Mouse (Mus musculus): ENCODE measurements around the gene Nipsnap3b. TPM values are rescaled to one million over a fixed set of nuclear protein-coding genes. Genes with fewer than 3 reads are reported as not detected.

Nipsnap3b gene
- 10 to 100 TPM; 15.6 to 15.9 TPM for total RNA-seq (2021)
- long read RNA-seq, transcript Nipsnap3b-201 (6 exons, 1,552 nt), result major isoform, 27 of 28 reads
- long read RNA-seq, partial matches to known transcripts, result 0 of 28 reads
- long read RNA-seq, other reads (novel, unspliced or antisense), result 0 of 28 reads

DNA sequence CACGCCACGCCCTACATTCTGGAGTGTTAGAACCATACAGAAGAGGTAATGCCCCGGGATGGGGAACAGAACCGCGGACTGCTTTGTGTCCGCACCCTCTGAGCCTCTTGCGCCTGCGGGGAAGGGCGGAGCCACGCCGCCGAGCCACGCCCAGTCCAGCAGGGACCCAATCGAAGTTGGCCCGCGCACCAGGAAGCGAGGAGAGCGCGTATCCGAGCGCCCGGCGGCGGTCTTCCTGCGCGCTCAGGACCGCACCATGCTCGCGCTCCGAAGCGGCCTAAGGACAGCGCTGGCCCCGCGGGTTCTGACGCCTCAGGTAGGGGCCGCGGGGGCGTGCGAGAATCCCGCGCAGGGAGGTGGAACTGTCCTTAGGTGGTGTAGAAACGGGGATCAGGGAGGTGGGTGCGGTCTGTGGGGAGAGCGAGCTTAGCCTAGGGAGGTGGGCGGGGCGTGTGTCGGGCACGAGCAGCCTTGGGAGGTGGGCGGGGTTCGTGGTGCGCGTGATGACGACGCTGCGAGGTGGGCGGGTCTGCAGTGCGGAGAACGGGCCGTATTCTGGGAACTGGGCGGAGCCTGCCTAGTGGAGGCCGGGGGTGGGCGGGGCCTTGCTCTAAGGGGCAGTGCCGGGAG is at the start of gene Nipsnap3b:
Gene Nipsnap3b, plus strand, starts transcription at position 149 of the 630 bp plus-strand sequence.
- peak; percentile 91 to 96 for DNase-seq (ENCODE audit: low spot score in 2 of 2)

DNA sequence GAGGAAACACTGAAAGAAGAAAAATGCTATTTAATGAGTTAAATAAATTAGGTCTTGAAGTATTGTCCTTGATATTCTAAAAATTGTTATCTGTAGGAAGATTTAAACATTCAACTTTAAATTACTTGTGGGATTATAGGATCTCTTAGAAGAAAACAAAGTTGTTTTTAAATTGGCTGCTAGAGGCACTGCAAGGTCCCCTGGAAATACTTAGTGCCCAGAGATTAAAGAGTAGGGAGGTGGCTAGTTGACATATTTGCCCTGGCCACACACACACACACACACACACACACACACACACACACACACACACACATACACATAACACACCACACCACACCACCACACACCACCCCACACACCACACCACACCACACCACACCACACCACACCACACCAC is 47.4 kb upstream of the Nipsnap3b start, which contains the start of gene Olfr270:
Gene Olfr270, plus strand, starts transcription at position 301 of the 400 bp plus-strand sequence.
- no peak for DNase-seq (ENCODE audit: low spot score in 2 of 2)

DNA sequence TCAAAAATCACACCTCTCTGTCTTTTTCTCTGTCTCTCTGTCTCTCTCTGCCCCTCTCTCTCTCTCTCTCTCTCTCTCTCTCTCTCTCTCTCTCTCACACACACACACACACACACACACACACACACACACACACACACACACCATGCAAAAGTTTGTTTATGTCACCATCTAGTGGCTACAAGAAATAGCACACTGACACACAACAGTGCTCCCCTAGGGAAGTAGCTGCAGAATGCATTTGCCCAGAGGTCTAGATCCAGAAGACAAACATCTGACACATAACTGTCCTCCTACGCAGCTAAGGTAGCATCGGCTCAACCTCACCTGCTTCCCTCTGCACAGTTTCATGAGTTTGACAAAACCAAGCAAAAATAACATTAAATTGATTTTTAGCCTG is 26.5 kb upstream of the Nipsnap3b start:
- peak in 1 of 2 experiments; percentile 32 for DNase-seq (ENCODE audit: low spot score in 2 of 2)

DNA sequence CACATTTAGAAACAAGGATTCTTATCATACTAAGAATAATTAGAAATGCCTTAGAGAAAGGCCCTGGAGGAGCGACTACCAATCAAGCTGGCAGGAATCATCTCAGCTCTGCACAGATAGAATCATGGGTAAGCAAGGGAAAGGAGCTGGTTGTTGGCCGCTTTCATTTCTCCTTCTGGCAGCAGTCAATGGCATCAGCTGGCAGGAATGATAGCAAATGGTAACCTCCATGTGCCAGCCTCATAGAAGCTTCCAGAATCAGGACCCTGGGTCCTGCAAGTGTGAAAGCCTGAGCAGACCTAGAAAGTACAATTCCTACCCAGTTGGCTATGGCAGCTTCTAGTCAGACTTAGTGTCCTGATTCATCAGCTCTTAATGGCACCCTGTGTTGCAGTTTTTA is 25.4 kb upstream of the Nipsnap3b start:
- DNase-seq (ENCODE audit: low spot score in 2 of 2), result no peak

DNA sequence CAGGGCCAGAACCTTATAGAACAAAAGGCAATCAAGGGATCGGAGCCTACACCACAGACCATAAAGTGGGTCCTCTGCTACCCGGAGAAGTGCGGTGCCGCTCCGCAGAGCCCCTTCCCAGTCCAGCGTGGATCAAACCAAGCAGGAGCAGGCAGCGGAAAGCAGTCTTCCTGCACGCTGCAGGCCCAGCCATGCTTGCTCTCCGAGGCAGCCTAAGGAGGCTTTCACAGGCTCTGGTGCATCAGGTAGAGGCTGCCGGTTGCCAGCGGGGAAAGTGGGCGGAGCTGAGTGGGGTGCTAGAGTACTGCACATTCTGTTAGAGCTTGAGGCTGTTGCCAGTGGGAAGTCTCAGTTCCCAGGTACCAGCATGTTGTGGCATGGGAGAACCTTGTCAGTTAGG is 22.4 kb upstream of the Nipsnap3b start, which contains the start of gene Nipsnap3a:
Gene Nipsnap3a, plus strand, starts transcription at position 25 of the 400 bp plus-strand sequence.
- no peak for DNase-seq (ENCODE audit: low spot score in 2 of 2)

DNA sequence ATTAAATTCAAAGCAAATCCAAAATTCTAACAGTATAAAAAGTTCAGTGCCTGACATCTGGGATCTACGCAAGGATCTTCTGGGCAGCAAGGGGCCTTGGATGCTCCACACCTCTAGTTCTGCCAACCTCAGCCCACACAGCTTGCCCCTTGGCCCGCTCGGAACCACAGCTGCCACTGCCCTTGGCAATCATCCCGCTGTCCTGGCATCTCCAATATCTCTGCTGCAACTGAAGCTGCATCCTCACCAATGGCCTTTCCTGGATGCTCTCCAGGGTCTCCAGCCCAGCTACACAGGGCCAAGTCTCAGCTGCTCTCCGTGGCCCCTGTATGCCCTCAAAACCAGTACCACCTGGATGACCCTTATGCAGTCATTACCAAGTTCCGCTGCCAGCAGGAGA is 12.2 kb upstream of the Nipsnap3b start:
- DNase-seq (ENCODE audit: low spot score in 2 of 2), result no peak

DNA sequence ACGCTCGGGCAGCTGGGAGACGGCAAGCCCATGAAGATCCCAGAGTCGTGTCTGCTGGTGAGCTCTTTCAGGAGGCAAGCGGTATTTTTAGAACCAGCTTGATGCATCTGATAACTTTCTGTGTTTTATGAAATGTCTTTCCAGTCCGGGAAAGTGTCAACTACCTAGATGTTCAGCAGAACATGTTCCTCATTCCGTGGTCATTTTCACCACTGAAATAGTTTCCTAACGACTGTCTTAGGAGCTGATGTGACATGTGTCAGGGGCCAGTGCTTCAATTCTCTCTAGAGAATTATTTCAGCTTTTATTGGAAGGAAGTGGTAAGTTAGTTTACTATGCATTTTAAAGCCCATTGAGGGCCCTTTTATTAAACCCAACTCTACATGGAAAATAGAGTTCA is 11.5 kb upstream of the Nipsnap3b start:
- DNase-seq (ENCODE audit: low spot score in 2 of 2), result no peak

DNA sequence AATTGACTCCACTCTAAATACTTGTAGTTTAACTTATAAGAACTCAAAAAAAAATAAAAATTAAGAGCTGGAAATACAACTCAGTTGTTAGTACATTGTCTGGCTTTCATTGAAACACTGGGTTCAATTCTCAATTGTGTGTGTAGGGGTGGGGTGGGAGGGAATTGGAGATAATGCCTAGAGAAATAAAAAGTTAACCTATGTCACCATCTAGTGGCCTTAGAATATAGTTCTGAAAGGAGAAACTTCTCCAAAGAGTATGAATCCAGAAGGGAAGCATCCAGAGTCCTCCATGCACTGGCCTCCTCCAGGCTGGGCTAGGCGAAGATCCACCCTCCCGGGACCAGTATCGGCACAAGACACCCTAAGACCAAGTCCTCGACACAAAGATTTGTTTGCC is 2.5 kb upstream of the Nipsnap3b start:
- no peak for DNase-seq (ENCODE audit: low spot score in 2 of 2)

DNA sequence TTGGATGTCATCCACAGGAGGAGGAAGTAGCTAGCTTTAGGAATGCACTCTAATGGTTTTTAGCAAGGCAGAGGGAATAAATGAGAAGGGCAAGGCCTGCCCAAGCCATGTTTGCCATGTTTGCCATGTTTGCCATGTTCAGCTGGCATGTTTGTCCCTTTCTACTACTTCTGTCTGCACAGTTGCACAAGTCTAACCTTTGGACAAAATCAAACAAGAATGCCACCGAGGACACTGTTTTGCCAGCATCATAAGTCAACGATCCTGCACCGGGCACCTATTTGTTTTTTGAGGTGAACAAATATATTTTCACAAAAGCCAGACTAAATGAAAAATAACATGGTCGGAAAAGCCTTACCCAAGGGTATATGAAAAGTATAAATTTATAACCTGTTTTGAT is 1.8 kb upstream of the Nipsnap3b start:
- no peak for DNase-seq (ENCODE audit: low spot score in 2 of 2)

DNA sequence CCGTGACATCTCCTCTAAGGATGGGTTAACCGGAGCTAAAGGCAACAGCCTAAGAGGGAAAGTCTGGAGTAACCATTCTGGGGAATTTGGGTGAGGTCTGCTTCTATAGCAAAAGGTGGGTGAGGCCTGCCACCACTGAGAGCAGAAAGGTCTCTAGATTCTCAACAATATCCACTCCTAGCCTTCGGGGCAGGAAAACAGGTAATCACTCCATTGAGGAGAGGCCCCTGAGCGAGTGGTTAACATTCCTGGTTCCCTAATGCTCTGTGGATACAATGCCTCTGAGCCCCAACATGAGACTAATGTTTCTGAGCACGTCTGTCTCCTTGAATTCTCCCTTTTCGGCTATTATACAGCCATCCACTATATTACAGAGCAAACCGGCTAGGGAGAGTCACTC is 2.7 kb downstream of the Nipsnap3b start:
- DNase-seq (ENCODE audit: low spot score in 2 of 2), result no peak

DNA sequence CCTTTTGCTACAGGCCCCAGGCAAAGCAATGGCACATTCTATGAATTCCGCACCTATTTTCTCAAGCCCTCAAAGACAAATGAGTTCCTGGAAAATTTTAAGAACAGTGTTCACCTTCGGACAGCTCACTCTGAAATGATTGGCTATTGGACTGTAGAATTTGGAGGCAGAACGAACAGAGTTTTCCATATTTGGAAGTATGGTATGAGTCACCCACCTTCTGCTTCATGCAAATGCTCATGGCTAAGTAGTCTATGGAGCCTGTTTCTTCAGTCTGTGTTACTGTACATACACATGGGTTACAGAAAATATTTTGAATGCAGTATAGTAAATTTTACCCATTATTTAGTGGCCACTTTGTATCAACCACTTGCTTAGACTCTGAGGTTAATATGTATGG is 3.3 kb downstream of the Nipsnap3b start:
- DNase-seq (ENCODE audit: low spot score in 2 of 2), result no peak

DNA sequence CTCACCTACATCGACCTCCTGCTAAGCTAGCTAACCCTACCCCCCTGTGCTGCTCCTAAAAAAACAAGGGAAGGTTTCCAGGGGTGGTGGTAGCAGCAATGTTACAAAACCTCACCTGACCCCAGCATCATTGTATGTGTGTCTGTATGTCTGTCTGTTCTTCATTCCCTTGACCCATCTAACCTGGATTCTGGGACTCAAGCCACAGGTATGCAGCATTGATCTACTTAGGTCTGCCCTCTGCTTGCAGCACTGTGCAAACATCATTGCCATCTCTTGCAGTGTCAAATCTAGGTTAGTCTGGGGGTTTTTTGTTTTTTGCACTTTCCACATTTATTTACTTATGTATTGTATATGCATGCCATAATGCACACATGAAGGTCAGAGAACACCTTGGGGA is 6.7 kb downstream of the Nipsnap3b start:
- DNase-seq (ENCODE audit: low spot score in 2 of 2), result no peak

DNA sequence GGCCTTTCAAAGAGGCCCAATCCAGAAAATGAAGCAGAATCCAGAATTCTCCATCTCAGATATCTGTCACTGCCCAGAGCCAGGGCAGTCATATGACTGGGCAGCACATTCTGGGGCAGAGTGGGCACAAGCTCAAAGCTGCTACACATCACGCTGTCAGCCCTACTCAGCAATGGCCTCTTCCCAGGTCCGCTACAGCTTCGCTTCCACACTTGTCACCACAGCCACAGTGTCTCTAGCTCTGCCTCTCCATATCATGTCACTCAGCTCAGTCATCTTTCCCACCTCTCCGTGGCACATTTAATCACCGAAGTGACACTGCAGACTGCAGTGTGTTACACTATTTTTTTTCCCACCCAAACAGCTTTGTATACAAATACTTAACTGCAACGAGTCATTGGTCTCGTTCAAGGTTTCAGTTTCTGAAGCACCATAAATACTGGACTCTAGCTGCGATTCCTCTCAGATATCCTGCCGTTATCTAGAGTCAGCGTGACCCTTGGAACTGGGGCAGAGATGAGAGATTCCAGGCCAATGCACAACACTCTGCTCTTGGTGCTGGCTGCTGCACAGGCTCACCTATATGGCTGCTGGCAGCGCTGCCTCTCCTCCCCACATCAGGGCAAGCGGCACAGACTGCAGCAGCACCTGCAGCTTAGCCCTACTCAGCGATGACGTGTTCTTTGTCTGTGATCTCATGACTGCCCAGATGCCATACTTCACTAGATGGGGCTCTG is 11.7 kb downstream of the Nipsnap3b start:
- no peak for DNase-seq (ENCODE audit: low spot score in 2 of 2)

DNA sequence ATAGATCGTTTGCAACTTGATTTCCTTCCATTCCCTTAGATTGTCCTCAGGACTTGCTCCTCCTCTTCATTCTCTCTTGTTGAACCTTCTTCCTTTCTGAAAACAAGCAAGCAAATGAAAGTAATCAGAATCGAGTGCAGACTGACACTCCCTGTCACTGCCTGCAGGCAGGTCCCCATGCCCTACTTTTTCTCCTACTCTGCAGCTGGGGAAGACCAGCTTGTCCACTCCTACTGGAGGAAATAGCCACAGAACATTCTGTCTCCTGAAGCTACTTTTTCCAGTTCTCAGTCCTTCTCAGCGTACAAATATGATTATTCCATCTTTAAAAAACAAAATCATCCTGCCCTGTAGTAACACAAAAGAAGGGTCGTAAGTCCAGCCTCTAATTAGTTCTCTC is 12.7 kb downstream of the Nipsnap3b start:
- DNase-seq (ENCODE audit: low spot score in 2 of 2), result no peak

DNA sequence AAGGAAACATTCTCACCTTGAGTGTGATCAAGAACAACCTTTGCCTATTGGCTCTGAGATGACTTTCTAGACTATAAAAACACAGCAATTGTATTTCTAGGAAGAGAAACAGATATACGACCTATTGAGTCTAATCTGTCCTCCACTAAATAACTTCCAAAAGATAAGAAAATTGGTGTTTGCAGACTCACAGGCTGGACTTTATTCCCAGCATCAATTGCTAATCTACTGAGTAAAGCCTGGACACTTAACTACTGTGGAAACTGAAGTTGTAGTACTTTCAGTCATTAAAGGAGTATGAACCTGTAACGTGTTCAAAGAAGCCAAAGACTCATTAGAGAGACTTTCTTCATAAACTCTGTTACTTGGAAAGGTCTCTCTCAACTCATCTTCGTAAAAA is 16.1 kb downstream of the Nipsnap3b start:
- no peak for DNase-seq (ENCODE audit: low spot score in 2 of 2)

DNA sequence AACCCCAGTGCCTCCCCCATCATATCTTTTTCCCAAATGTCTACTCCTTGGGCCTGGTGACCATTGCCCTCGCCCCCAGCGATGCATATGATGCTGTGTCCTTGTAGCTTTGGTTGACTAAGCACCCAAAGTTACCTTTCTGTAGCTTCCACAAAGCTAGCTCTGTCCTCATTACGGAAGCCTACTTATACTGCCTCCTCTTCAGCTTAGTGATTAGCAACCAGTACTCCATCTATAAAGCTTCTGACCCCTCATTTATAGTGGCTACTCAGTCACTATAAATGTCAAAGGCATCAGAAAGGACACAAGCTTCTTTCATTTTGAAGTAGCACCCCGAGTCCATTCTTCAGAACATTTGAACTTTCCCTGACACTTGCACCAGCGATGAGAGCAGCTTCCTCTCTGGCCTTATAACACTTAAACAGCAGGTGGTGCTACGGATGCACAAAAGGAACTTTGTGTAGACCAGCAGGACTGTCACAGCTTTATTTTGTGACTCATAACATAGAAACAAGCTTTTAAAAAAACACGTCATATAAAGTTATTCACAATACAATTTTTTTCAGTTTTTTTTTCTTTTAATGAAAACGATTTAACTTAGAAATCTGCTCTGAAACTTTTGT is 18.8 kb downstream of the Nipsnap3b start:
- DNase-seq (ENCODE audit: low spot score in 2 of 2), result peak in 1 of 2 experiments; percentile 52

DNA sequence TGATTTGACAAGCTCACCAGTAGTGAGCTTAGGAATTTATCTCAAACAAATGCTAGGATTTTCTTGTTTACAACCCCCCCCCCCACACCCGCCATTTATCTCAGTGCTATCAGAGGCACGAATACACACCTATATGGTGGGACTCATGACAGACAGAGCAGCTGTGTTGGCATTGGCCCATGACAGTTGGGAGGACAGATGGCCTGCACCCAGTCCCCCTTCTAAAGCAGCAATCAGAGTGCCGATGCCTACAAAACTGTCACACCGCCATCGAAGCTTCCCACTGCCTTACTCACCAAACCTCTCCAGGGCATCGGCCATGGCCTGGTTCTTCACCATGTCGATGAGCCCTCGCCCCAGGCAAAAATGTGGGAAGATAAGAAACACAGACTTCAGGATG is 32.1 kb downstream of the Nipsnap3b start:
- peak in 1 of 2 experiments; percentile 64 for DNase-seq (ENCODE audit: low spot score in 2 of 2)

DNA sequence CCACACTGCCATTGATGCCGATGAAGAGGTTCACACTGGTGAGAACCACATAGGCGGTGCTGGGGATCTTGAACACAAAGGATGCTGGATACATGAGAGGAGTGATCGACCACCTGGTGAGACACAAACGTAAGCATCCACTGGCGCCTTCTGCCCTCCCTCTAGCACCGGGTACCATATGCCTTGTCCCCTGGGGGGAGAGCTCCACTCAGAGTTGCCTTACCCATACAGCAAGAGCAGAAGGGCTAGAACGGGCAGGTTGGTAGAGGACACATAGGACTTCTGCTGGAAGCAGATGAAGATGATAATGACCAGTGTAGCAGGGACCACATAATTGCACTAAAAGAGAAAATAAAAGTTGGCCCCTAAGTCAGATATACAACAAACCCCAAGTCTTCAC is 34.1 kb downstream of the Nipsnap3b start:
- no peak for DNase-seq (ENCODE audit: low spot score in 2 of 2)

DNA sequence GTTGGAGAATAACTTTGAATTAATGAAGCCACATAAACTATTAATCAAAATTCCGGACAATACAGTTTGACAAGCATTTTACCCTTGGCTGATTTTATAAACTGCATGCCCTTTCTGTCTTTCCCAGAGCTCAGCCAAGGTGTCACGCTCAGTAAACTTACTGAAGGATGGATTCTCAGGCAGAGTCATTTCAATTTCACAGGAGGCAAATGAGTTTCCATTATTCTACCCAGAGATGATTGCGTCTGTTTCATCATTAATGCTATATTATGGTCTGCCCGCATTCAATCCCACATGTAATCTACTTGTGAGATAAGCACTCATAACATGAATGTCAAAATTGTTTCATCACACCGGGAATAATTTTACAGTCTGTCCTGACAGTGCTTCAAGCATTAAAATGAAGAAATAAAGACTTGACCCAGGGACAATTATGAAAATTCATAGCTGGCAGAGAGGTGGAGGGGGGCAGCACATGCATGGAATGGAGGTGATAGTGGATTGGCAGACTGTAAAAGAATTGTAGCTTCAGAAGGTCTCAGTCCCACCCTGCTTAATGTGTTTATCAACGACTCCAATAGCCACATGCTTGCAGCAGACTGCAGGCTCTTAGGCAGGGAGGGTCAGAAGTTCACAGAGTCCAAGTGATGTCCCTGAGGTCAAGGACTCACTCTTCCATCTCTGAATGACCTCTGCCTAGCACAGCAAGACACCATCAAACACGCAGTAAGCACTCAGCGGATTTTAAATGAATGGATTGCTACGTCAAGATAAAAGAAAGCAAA is 34.8 kb downstream of the Nipsnap3b start:
- DNase-seq (ENCODE audit: low spot score in 2 of 2), result no peak

DNA sequence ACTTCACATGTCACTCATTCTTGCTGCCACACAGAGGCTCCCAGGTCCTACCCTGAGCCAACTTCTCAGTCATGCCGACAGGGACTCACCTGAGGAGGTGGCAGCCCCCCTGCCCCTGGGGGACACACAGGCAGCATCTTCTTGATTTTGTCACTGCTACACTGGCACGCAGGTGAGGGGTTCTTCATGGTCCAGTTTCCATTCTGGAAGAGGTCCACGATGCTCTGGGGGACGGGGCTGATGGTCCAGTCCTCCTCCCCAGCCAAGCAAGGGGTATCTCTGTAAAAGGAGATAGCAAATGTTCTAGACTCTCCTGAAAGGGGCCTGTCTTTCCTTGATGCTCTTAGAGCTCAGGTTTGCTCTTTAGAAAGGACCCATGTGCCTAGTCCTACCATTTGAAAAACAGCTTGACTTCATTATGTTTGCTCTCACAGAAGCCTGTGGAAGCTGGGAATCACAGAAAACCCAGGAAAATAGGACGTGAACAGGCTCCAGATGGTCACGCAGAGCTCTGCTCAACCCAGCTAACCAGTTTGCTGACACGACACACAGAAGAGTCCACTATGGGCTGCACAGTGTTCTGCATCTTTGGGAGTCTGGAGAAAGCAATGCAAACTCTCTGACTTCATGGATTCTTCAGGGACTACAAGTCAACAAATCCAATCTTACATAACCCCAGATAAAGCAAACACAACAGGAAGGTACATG is 50.8 kb downstream of the Nipsnap3b start:
- peak in 1 of 2 experiments; percentile 33 for DNase-seq (ENCODE audit: low spot score in 2 of 2)
